Mouse (Mus musculus): ENCODE results near the gene Gm4881. TPM values are rescaled to one million over a fixed set of nuclear protein-coding genes. Genes with fewer than 3 reads are reported as not detected.
"Not testable (repeated sequence)": the region's sequence is repeated elsewhere in the genome, so short reads cannot be mapped to it uniquely, and the experiment has no call there.

The Gm4881 gene
- polyA plus RNA-seq, 1 experiment from 2014 or later: not detected

DNA sequence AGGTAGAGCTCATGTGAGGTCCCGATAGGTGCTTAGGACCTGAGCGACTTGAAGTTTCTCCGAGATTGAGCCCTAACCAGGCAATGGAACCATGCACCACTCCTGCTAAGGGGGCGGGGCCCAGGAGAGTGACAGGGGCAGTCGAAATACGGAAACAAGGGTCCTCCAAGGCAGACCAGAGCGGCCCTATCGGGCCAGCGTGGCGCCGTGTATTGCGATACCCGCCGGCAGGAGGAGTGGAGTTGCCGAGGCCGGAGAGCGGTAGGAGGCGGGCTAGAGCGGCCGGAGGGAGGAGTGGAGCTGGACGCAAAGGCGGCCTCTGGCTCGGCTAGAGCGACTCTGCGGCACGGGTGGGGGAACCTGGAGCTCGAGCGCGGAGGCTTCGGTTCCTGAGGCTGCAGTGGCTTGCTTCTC lies 40.2 kb downstream of the Gm4881 start:
- Histone ChIP-seq H3K9me3 (no peaks in the 10 kb centered on the region), H3K36me3 (peaks cover 8% of the 10 kb centered on the region; the same call in 1 of the 2 replicates), H3K4me1 (peaks cover 49% of the 10 kb centered on the region), H3K4me3 (peak overlapping the region; percentile 60), H3K27ac (peak overlapping the region; percentile 89), H3K27me3 (no peaks in the 10 kb centered on the region), H3K9ac (peak overlapping the region; percentile 75), H3K4me2 (peak overlapping the region; percentile 81)
- WGBS: 1% methylated on average over 30 of the region's 30 CpGs
- ATAC-seq (ENCODE audit: borderline replicate concordance, extremely low read depth, low FRiP score, low TSS enrichment): peak; percentile 96

DNA sequence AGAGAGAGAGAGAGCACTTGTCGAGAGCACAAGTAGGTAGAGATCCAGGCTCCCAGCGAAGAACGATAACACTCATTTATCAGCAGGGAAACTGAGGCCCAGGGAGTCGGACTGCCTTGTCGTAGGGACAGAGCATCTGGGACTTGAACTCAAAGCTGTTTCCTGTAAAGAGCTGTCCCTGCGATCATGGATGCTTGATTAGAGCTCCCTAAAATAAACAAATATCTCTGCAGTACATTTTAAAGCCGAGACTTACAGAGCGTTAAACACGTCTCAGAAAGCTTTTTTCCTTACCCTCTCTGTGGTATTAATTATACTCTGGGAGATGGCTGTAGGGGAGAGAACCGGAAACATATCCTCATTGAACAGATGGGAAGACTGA lies 40.9 kb downstream of the Gm4881 start:
- H3K4me2 ChIP-seq: peak overlapping the region; percentile 81
- peak overlapping the region; percentile 61 for H3K9ac ChIP-seq
- ATAC-seq (ENCODE audit: borderline replicate concordance, extremely low read depth, low FRiP score, low TSS enrichment): no peak
- no peaks in the 10 kb centered on the region for H3K27me3 ChIP-seq
- 13% methylated on average over 10 of the region's 10 CpGs for WGBS
- H3K36me3 ChIP-seq: 0 out of 2 replicates have a peak, but pooled peaks cover 4% of the 10 kb centered on the region
- H3K9me3 ChIP-seq: no peaks in the 10 kb centered on the region
- H3K4me3 ChIP-seq: peak overlapping the region; percentile 60
- H3K4me1 ChIP-seq: peaks cover 49% of the 10 kb centered on the region
- peak overlapping the region; percentile 89 for H3K27ac ChIP-seq

DNA sequence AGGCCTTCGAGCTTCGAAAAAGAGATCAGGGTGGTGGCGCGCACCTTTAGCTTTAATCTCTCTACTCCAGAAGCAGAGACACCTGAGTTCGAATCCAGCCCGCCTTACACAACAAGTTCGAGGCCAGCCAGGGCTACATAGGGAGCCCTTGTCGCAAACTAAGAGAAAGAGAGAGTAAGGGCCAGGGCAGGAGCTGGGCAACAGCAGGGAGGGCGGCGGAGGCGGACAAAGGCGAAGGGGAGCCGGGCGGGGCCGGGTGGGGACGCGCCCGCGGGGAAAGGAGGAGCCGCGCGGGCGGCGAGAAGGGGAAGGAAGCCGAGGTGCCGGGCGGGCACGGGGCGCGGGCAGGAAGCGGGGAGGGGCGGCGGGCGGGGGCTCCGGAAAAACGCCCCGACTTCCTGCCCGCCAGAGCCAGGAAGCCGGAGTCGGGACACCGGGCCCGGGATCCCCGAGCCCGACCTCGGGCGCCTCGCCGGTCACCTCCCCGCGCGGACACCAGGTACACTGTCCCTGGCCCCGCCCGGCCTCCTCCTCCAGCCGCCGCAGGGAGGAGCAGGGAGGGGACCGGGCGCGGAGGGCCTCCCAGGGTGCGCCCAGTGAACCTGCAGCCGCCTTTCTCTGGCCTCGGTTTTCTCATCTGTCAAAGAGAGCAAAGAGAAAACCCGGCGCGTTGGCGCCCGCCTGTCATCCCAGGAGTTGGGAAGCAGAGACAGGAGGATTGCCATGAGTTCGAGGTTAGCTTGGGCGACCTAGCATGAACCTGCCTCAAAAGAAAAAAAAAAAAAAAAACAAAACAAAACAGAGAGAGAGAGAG lies 41.5 kb downstream of the Gm4881 start, which contains the start of gene Arhgef1:
Gene Arhgef1 (plus strand): TSS at position 283 of the 814 bp plus-strand sequence.
- Histone ChIP-seq H3K4me2 (peak within 1 kb of the TSS; percentile 81), H3K9ac (peak within 1 kb of the TSS; percentile 61), H3K27me3 (no peaks in the 10 kb centered on the region), H3K36me3 (0 out of 2 replicates have a peak, but pooled peaks cover under 1% of the 10 kb centered on the region), H3K4me3 (peak within 1 kb of the TSS; percentile 60), H3K27ac (peak within 1 kb of the TSS; percentile 89), H3K4me1 (peaks cover 46% of the 10 kb centered on the region), H3K9me3 (no peaks in the 10 kb centered on the region)
- peak; percentile 26 for ATAC-seq (ENCODE audit: borderline replicate concordance, extremely low read depth, low FRiP score, low TSS enrichment)
- 4% methylated on average over 42 of the region's 68 CpGs for WGBS

DNA sequence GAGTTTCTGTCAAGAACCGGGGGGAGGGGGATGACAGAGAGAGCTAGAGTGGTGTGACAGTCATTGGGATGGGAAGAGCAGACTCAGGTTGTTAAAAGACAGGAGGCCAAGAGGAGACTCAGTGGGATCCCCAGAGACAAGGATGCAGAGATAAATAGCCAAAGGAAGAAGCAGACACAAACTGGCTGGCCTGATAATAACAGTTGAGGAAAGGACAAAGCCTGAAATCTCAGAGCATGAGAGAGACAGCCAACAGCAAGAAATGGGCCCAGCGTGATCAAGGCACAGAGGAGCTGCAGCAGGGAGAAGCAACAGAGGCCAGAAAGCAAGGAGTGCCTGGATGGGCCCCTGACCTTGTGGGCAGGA lies 42.0 kb downstream of the Gm4881 start:
- ATAC-seq (ENCODE audit: borderline replicate concordance, extremely low read depth, low FRiP score, low TSS enrichment): no peak
- Histone ChIP-seq H3K27ac (peak overlapping the region; percentile 89), H3K4me2 (peak overlapping the region; percentile 81), H3K9me3 (no peaks in the 10 kb centered on the region), H3K9ac (peak overlapping the region; percentile 61), H3K4me1 (peaks cover 41% of the 10 kb centered on the region), H3K36me3 (no peaks in the 10 kb centered on the region), H3K4me3 (peak overlapping the region; percentile 60), H3K27me3 (no peaks in the 10 kb centered on the region)
- WGBS: 49% methylated on average over 2 of the region's 2 CpGs

DNA sequence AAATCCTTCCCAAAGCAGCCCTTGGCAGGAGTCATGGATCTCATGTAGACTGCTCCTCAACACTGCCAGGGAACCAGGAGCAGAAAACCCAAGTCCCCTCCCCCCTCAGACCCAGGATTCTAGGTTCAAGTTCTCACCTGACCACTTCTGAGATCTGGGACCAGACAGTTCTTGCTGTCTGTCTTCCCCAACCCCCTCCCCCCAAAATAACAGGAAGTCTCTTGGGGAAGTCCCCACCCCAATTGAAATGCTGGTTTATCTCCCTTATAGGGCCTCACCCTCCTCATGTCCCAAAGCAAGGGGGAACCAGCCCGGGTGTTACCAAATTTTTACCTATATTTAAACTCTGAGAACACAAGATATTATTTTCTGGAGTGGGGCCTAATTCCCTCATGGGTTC lies 42.5 kb downstream of the Gm4881 start:
- Histone ChIP-seq H3K27ac (peak overlapping the region; percentile 89; the same call in 1 of the 2 replicates), H3K27me3 (no peaks in the 10 kb centered on the region), H3K4me3 (peak overlapping the region; percentile 60), H3K4me2 (peak overlapping the region; percentile 81), H3K9me3 (no peaks in the 10 kb centered on the region), H3K36me3 (no peaks in the 10 kb centered on the region), H3K9ac (no peak overlapping the region), H3K4me1 (peaks cover 36% of the 10 kb centered on the region)
- ATAC-seq (ENCODE audit: borderline replicate concordance, extremely low read depth, low FRiP score, low TSS enrichment): no peak
- 42% methylated on average over 1 of the region's 1 CpGs for WGBS

DNA sequence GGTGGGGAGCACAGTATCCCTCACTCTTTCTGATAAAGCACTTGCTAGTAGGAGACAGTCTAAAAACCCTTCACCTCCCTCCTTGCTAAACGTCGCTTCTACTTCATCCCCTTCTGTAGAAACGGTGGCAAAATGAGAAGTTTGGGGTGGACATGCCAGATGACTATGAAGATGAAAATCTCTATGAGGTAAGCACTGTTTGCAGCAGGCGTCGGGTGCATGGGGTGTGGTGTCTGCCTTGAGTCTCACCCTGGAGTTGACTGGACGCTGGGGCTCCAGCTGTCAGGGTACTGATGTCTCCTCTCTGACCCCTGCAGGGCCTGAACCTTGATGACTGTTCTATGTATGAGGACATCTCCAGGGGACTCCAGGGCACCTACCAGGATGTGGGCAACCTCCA lies 43.2 kb downstream of the Gm4881 start:
- Histone ChIP-seq H3K36me3 (no peaks in the 10 kb centered on the region), H3K4me3 (no peak overlapping the region), H3K9ac (no peak overlapping the region), H3K27me3 (no peaks in the 10 kb centered on the region), H3K4me1 (peaks cover 29% of the 10 kb centered on the region), H3K9me3 (no peaks in the 10 kb centered on the region), H3K4me2 (no peak overlapping the region), H3K27ac (no peak overlapping the region)
- ATAC-seq (ENCODE audit: borderline replicate concordance, extremely low read depth, low FRiP score, low TSS enrichment): no peak
- WGBS: 63% methylated on average over 6 of the region's 6 CpGs

DNA sequence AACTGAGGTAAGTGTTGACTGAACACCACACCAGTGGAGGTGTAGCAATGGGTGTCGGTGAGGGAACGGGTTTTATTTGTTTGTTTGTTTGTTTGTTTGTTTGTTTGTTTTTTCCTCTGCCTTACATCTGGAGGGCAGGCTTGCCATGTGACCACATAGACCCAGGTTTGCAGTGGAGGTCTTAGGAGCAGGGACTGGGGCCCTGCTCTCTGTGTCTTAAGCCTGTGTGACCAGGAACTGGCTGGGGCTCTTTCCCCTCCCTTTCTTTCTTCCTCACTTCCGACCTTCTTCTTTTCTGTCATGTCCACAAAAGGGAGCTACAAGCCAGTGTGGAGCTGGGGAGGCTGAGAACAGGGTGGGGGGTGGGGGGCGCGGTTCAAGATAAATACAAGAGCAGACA lies 46.3 kb downstream of the Gm4881 start:
- no peak for ATAC-seq (ENCODE audit: borderline replicate concordance, extremely low read depth, low FRiP score, low TSS enrichment)
- H3K9ac ChIP-seq: no peak overlapping the region
- H3K27ac ChIP-seq: no peak overlapping the region
- no peaks in the 10 kb centered on the region for H3K27me3 ChIP-seq
- H3K4me3 ChIP-seq: no peak overlapping the region
- no peak overlapping the region for H3K4me2 ChIP-seq
- no peaks in the 10 kb centered on the region for H3K9me3 ChIP-seq
- 63% methylated on average over 5 of the region's 5 CpGs for WGBS
- peaks cover 8% of the 10 kb centered on the region for H3K4me1 ChIP-seq
- no peaks in the 10 kb centered on the region for H3K36me3 ChIP-seq

DNA sequence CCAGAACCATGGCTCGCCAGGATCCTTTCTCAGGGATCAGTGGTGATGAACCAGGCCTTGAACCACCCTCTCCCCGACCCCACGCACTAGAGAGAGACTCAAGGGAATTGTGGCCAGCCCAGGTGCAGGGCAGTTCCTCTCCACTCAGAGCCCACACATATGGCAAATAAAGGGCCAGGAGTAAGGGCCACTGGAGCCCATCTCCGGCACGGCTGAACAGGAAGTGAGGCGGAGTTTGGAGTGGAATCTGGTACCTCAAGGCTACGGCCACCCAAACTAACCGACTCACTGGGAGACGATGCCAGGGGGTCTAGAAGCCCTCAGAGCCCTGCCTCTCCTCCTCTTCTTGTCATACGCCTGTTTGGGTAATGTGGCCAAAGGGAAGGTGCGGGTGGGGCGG lies 47.1 kb downstream of the Gm4881 start, which contains the start of gene Cd79a:
Gene Cd79a (plus strand): TSS at position 158 of the 400 bp plus-strand sequence.
- Histone ChIP-seq H3K4me2 (no peak within 1 kb of the TSS), H3K36me3 (no peaks in the 10 kb centered on the region), H3K27me3 (no peaks in the 10 kb centered on the region), H3K4me1 (peaks cover 5% of the 10 kb centered on the region), H3K4me3 (no peak within 1 kb of the TSS), H3K9me3 (no peaks in the 10 kb centered on the region), H3K9ac (no peak within 1 kb of the TSS), H3K27ac (no peak within 1 kb of the TSS)
- ATAC-seq (ENCODE audit: borderline replicate concordance, extremely low read depth, low FRiP score, low TSS enrichment): no peak
- 58% methylated on average over 12 of the region's 12 CpGs for WGBS

DNA sequence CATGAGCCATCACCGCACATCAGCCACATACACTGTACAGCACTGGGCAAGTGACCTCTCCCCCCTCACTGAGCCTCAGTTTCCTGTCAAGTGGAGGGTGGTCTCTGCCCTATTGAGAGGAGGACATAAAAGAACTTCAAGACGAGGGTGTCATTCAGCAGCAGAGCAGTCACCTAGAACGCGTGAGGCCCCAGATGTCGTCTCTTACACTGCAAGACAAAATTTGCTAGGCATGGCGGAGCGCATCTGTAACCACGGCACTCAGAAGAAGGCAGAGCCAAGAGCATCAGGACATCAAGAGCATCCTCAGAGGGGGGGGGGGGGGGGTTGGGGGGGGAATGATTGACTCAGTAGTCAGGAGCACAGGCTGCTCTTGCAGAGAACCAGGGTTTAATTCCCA lies 48.0 kb downstream of the Gm4881 start:
- Histone ChIP-seq H3K9ac (no peak overlapping the region), H3K27me3 (no peaks in the 10 kb centered on the region), H3K27ac (no peak overlapping the region), H3K4me3 (no peak overlapping the region), H3K4me1 (no peaks in the 10 kb centered on the region), H3K4me2 (no peak overlapping the region), H3K9me3 (no peaks in the 10 kb centered on the region), H3K36me3 (peaks cover 3% of the 10 kb centered on the region)
- ATAC-seq (ENCODE audit: borderline replicate concordance, extremely low read depth, low FRiP score, low TSS enrichment): no peak
- WGBS: 81% methylated on average over 8 of the region's 8 CpGs

DNA sequence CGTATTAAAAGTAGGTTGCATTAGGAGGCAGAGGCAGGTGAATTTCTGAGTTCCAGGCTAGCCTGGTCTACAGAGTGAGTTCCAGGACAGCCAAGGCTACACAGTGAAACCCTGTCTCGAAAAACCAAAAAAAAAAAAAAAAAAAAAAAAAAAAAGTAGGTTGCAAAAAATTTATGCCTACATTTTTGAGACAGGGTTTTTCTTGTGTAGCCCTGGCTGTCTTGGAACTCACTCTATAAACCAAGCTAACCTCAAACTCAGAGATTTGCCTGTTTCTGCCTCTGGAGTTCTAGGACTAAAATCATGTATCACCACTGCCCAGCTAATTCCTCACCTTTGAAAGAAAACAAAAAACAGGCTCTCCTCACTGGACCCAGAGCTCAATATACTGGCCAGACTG lies 48.5 kb downstream of the Gm4881 start:
- ATAC-seq (ENCODE audit: borderline replicate concordance, extremely low read depth, low FRiP score, low TSS enrichment); H3K36me3 ChIP-seq; H3K9ac ChIP-seq; H3K27me3 ChIP-seq; H3K27ac ChIP-seq; H3K4me1 ChIP-seq; H3K9me3 ChIP-seq; H3K4me3 ChIP-seq; H3K4me2 ChIP-seq: not testable (repeated sequence)
- 83% methylated on average over 2 of the region's 2 CpGs for WGBS

DNA sequence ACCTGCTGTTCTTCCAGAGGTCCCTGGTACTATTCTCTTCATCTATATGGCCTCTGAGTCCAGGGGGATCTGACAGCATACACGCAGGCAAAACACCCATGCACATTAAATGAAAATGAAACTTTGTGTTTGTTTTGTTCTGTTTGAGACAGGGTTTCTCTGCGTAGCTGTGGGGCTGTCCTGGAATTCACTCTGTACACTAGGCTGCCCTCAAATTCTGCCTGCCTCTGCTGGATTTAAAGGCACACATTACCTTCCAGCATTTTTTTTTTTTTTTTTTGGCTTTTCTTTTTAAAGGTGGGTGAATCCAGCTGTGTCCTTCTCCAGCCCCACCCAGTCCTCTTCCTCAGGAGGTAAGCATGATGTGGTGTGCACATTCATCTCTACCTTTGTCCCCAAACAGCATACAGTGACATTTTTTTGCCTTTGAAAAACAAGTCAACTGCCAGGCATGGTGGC lies 52.1 kb downstream of the Gm4881 start:
- whole genome bisulfite sequencing: 64% methylated on average over 2 of the region's 2 CpGs

More for the DNA sequence above, 52.1 kb downstream of the Gm4881 start:
- H3K9ac ChIP-seq: no peak overlapping the region; the same call in 1 of the 2 replicates
- no peak overlapping the region for H3K27ac ChIP-seq
- no peak for ATAC-seq (ENCODE audit: borderline replicate concordance, extremely low read depth, low FRiP score, low TSS enrichment)
- no peaks in the 10 kb centered on the region for H3K27me3 ChIP-seq
- H3K9me3 ChIP-seq: no peaks in the 10 kb centered on the region
- peaks cover 24% of the 10 kb centered on the region for H3K4me1 ChIP-seq
- no peak overlapping the region for H3K4me3 ChIP-seq
- peaks cover 42% of the 10 kb centered on the region for H3K36me3 ChIP-seq
- no peak overlapping the region for H3K4me2 ChIP-seq

All from lung, embryonic 15.5 days (tissue).